Mouse (Mus musculus) brain, embryonic 14.5 days (tissue): ENCODE data around the gene Cacnb4.

ENCODE experiments used
- CTCF ChIP-seq: fragments of 200-500 bp; IDR thresholded peaks from 2 replicates; pipeline ENCODE4 v1.5.1; 2012; ENCODE audit warnings: inconsistent platforms, mild to moderate bottlenecking, moderate library complexity, borderline replicate concordance; ENCODE audit not compliant: insufficient read depth, insufficient read length; ENCODE audit errors: extremely low read depth
- POLR2A ChIP-seq: fragments of 200-500 bp; IDR thresholded peaks from 2 replicates; pipeline ENCODE4 v1.6.1; 2012; ENCODE audit warnings: mild to moderate bottlenecking, inconsistent platforms, borderline replicate concordance; ENCODE audit not compliant: poor library complexity, insufficient read depth, insufficient read length, severe bottlenecking; ENCODE audit errors: extremely low read depth

DNA sequence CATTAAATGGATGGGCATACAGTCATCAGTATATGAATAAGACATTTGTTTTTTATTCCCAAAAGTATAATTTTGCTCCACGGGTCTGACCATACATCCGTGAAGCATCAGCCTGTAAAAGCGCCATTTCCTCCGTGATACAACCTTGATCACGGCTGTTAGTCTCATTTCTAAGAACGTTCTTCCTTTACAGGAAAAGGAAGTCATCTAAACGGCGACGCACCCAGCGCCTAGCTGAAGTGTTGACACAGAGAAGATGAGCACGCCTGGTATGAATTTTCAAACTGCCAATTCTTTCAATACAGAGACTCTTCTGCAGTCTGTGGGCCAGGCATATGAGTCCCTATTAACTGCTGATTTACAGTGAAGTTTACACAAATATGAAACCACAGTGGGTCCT, 106.5 kb downstream of the Cacnb4 start:
- TF ChIP-seq CTCF (no peak), POLR2A (no peak)
